Mouse (Mus musculus) neural tube, embryonic 13.5 days (tissue): ENCODE measurements around the gene Olfr460. TPM values are rescaled to one million over a fixed set of nuclear protein-coding genes. Genes with fewer than 3 reads are reported as not detected.

Experiments
- ATAC-seq: fragments of 200-750 bp; cut with Nextera tagmentation; 2 replicates; pipeline ENCODE4 v1.8.0; 2017; ENCODE audit warnings: low read depth, mild to moderate bottlenecking, moderate TSS enrichment, moderate library complexity
- H3K27ac ChIP-seq: fragments of 300-500 bp; sonication (generic); replicated peaks from 2 replicates; pipeline ENCODE4 v1.5.1; 2015; ENCODE audit warnings: moderate library complexity, mild to moderate bottlenecking, inconsistent platforms
- H3K27me3 ChIP-seq: fragments of 300-500 bp; sonication (generic); 2 replicates; pipeline ENCODE4 v1.6.1; 2015; ENCODE audit warnings: mild to moderate bottlenecking, inconsistent platforms
- H3K36me3 ChIP-seq: fragments of 300-500 bp; sonication (generic); 2 replicates; pipeline ENCODE4 v1.6.1; 2015; ENCODE audit warnings: mild to moderate bottlenecking, inconsistent platforms
- H3K4me1 ChIP-seq: fragments of 300-500 bp; sonication (generic); replicated peaks from 2 replicates; pipeline ENCODE4 v1.6.1; 2015; ENCODE audit warnings: inconsistent platforms
- H3K4me2 ChIP-seq: fragments of 300-500 bp; sonication (generic); 2 replicates; pipeline ENCODE4 v1.6.1; 2015; ENCODE audit warnings: inconsistent platforms, mild to moderate bottlenecking, moderate library complexity
- H3K4me3 ChIP-seq: fragments of 300-500 bp; sonication (generic); 2 replicates; pipeline ENCODE4 v1.5.1; 2015; ENCODE audit warnings: mild to moderate bottlenecking, inconsistent platforms
- H3K9ac ChIP-seq: fragments of 300-500 bp; sonication (generic); 2 replicates; pipeline ENCODE4 v1.6.1; 2015; ENCODE audit warnings: moderate library complexity, mild to moderate bottlenecking, inconsistent platforms
- H3K9me3 ChIP-seq: fragments of 300-500 bp; sonication (generic); 2 replicates; pipeline ENCODE4 v1.6.1; 2016; ENCODE audit warnings: inconsistent platforms
- WGBS: fragments of 180-500 bp; shearing (Covaris S2); methylation state at CpG from one replicate; pipeline ENCODE4 v1.1.7; 2015; 5-methylcytosine and 5-hydroxymethylcytosine counted together
- polyA plus RNA-seq: library from polyadenylated mRNA; unstranded; fragments of >200 nt; fragmentation: Nextera tagmentation; extraction: Ambion mirVana; gene quantifications from 2 replicates; pipeline ENCODE4 v1.2.1, GENCODE M21; 2015

The Olfr460 gene
- polyA plus RNA-seq, 1 experiment from 2014 or later = not detected

DNA sequence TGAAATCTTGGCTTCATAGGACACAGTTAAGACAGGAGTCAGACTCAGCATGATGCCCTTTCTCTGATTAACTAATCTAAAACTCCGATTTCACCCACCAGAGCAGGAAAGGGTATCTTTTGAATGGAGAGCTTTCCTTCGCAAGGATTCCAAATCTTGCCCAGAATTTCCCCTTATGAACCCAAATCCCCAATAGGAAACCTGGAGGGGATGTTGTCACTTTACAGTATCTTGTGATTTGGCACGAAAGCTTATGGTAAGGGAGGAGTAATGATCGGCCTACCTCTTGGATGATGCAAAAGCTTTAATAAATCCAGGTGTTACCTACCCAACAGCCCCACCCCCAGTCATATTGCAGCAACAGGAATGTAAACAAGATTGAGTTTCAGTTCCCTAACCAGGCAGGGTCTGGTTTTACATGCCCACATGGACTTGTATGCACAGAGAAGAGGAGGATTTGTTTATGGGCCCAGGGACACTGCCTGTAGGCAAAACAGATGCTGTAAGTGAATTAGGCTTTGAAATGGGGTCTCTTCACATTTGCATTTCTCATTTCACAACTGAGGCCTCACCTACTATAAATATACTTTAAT, 44.1 kb downstream of the Olfr460 start, which contains the start of gene Tas2r138:
Gene Tas2r138 (minus strand): TSS at position 51 of the 593 bp plus-strand sequence.
- Histone ChIP-seq H3K27me3 (no peaks in the 10 kb centered on the region), H3K27ac (no peak within 1 kb of the TSS), H3K9me3 (no peaks in the 10 kb centered on the region), H3K9ac (no peak within 1 kb of the TSS), H3K4me3 (no peak within 1 kb of the TSS), H3K36me3 (no peaks in the 10 kb centered on the region), H3K4me2 (no peak within 1 kb of the TSS), H3K4me1 (no peaks in the 10 kb centered on the region)
- 85% methylated on average over 4 of the region's 4 CpGs for WGBS
- ATAC-seq = no peak

DNA sequence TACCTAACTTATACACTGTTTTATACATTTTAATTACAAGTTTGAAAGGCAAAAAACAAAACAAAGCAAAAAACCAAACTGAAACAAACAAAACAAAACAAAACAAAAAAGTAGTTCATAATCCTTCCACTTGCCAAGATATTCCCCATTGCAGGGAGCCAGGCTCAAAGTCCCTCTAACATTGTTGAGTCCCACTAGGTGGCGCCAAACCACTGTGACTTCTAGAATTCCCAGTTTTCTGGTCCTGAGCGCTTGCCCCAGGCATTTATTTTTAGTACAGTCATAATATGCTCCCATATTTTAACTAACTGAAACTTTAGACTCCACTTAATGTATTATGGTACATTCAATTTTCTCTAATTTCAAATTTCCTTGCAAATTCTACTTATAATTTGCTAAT, 48.7 kb downstream of the Olfr460 start:
- no peaks in the 10 kb centered on the region for H3K27me3 ChIP-seq
- WGBS = 24% methylated on average over 2 of the region's 2 CpGs
- H3K4me2 ChIP-seq = no peak overlapping the region
- H3K4me3 ChIP-seq = no peak overlapping the region
- no peak overlapping the region for H3K27ac ChIP-seq
- no peaks in the 10 kb centered on the region for H3K4me1 ChIP-seq
- 0 out of 2 replicates have a peak, but pooled peaks have one; percentile 47 for ATAC-seq
- no peaks in the 10 kb centered on the region for H3K9me3 ChIP-seq
- H3K36me3 ChIP-seq = no peaks in the 10 kb centered on the region
- H3K9ac ChIP-seq = no peak overlapping the region

Other genes starting within 250 kb of the Olfr460 start
- gene Agk, start 244.3 kb upstream of the Olfr460 start, polyA plus RNA-seq = 39.8 and 41.2 TPM in 2 replicates
- gene E330009J07Rik, start 133.4 kb upstream of the Olfr460 start, polyA plus RNA-seq = 12.3 and 13.7 TPM in 2 replicates
- 0.10 and 0.39 TPM in 2 replicates for gene Wee2, start 130.4 kb upstream of the Olfr460 start, polyA plus RNA-seq
- gene Ssbp1, start 98.1 kb upstream of the Olfr460 start, polyA plus RNA-seq = 124 and 131 TPM in 2 replicates
- 0.18 TPM in 1 of 2 replicates, not detected in the other for gene Tas2r137, start 78.3 kb upstream of the Olfr460 start, polyA plus RNA-seq
- 0.40 TPM in 1 of 2 replicates, not detected in the other for gene Tas2r108, start 76.0 kb upstream of the Olfr460 start, polyA plus RNA-seq
- not detected in 2 replicates for gene Prss37, start 50.0 kb upstream of the Olfr460 start, polyA plus RNA-seq
- gene Olfr461, start 14.4 kb upstream of the Olfr460 start, polyA plus RNA-seq = 0.14 TPM in 1 of 2 replicates, not detected in the other
- 0.63 and 1.1 TPM in 2 replicates for gene Clec5a, start 16.3 kb downstream of the Olfr460 start, polyA plus RNA-seq
- not detected in 2 replicates for gene Tas2r138, start 43.8 kb downstream of the Olfr460 start, polyA plus RNA-seq
- 0.21 and 0.22 TPM in 2 replicates for gene Mgam, start 59.3 kb downstream of the Olfr460 start, polyA plus RNA-seq